Mouse (Mus musculus): ENCODE results near the gene Eml4. TPM values are rescaled to one million over a fixed set of nuclear protein-coding genes. Genes with fewer than 3 reads are reported as not detected.

Eml4 gene
- polyA plus RNA-seq, 1 experiment, result 114 TPM

DNA sequence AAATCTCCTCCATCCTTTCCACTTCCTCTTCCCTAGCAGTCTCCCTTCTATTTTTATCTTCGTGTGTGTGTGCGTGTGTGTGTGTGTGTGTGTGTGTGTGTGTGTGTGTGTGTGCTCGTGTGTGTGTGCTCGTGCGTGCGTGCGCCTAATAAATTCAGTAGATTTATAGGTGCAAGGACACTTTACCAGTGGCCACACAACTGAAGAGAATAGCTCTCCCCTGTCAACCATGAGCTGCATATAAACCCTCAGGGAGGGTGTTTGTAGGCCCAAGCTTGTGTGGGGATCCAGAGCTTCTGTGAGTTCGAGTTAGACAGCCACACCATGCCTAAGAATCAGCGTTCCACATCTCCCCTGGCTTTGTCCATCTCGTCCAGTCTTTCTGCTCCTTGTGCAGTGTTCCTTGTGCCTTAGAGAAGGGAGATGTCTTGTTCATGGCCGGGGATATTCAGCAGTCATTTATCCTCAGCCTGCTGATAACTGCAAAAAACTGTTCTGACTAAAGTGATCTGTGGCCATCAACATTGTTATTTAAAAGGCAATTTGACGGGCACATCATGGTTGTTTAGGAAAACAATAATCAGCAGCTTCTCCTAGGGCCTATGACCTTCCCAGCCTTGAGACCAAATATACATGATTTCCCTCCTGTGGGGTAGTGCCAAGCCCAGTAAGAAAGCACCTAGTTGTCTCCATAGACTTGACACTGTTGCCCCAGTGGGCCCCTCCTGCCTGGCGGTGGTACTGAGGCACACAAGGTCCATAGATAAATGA, 10.2 kb downstream of the Eml4 start:
- H3K27me3 ChIP-seq (ENCODE audit: control insufficient read depth, insufficient read depth, low read length, poor library complexity, severe bottlenecking), result no peaks in the 10 kb centered on the region
- H3K27ac ChIP-seq (ENCODE audit: insufficient read depth, low read length), result no peak overlapping the region
- H3K4me1 ChIP-seq (ENCODE audit: control insufficient read depth, insufficient read depth, low read length), result no peaks in the 10 kb centered on the region
- H3K9me3 ChIP-seq (replicated peaks; ENCODE audit: control insufficient read depth, insufficient read depth, low read length, poor library complexity, severe bottlenecking), result no peaks in the 10 kb centered on the region
- TF ChIP-seq EP300 (IDR thresholded peaks at IDR 0.05; ENCODE audit: insufficient read depth, low read depth, low read length) (no peak), POLR2A (IDR thresholded peaks at IDR 0.05; ENCODE audit: insufficient read depth, low read length) (no peak), CTCF (IDR thresholded peaks at IDR 0.05; ENCODE audit: low read depth, low read length) (no peak)
- no peak overlapping the region for H3K4me3 ChIP-seq (ENCODE audit: low read depth, low read length)
- H3K9ac ChIP-seq (ENCODE audit: low read depth, poor library complexity, severe bottlenecking), result no peak overlapping the region
- no peaks in the 10 kb centered on the region for H3K36me3 ChIP-seq (ENCODE audit: control insufficient read depth, insufficient read depth, low read length, poor library complexity, severe bottlenecking)

- H3K36me3 ChIP-seq (ENCODE audit: control insufficient read depth, insufficient read depth, low read length, poor library complexity, severe bottlenecking), result no peaks in the 10 kb centered on the region
- no peak overlapping the region for H3K9ac ChIP-seq (ENCODE audit: low read depth, poor library complexity, severe bottlenecking)
- H3K27ac ChIP-seq (ENCODE audit: insufficient read depth, low read length), result no peak overlapping the region
- H3K27me3 ChIP-seq (ENCODE audit: control insufficient read depth, insufficient read depth, low read length, poor library complexity, severe bottlenecking), result no peaks in the 10 kb centered on the region
- no peaks in the 10 kb centered on the region for H3K4me1 ChIP-seq (ENCODE audit: control insufficient read depth, insufficient read depth, low read length)
- H3K9me3 ChIP-seq (replicated peaks; ENCODE audit: control insufficient read depth, insufficient read depth, low read length, poor library complexity, severe bottlenecking), result no peaks in the 10 kb centered on the region
- no peak for TF ChIP-seq CTCF (IDR thresholded peaks at IDR 0.05; ENCODE audit: low read depth, low read length)
- TF ChIP-seq EP300 (IDR thresholded peaks at IDR 0.05; ENCODE audit: insufficient read depth, low read depth, low read length), result no peak
- TF ChIP-seq POLR2A (IDR thresholded peaks at IDR 0.05; ENCODE audit: insufficient read depth, low read length), result no peak
- H3K4me3 ChIP-seq (ENCODE audit: low read depth, low read length), result no peak overlapping the region
Observed at GRCm38 (mm10) chr17:83363081-83363480, 12.3 kb downstream of the Eml4 start.

DNA sequence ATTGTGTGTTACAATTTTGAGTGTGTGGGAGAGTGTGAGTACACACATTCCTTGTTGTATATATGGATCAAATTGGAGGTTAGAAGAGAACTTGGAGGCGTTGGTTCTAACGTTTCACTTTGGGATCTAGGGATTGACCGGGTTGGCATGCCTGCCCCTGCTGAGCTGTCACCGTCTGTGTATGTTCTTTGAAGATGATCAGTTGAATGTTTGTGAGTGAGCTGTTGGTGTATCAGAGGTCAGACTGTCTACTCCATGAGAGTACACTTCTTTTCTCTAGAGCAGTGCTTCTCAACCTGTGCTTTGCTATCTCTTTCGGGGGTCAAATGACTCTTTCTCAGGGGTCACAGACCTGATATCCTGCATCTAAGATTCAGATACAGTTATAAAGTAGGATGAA, 13.6 kb downstream of the Eml4 start:
- Histone ChIP-seq H3K9ac (ENCODE audit: low read depth, poor library complexity, severe bottlenecking) (no peak overlapping the region), H3K9me3 (replicated peaks; ENCODE audit: control insufficient read depth, insufficient read depth, low read length, poor library complexity, severe bottlenecking) (no peaks in the 10 kb centered on the region), H3K27me3 (ENCODE audit: control insufficient read depth, insufficient read depth, low read length, poor library complexity, severe bottlenecking) (no peaks in the 10 kb centered on the region), H3K27ac (ENCODE audit: insufficient read depth, low read length) (no peak overlapping the region), H3K4me3 (ENCODE audit: low read depth, low read length) (no peak overlapping the region), H3K36me3 (ENCODE audit: control insufficient read depth, insufficient read depth, low read length, poor library complexity, severe bottlenecking) (no peaks in the 10 kb centered on the region), H3K4me1 (ENCODE audit: control insufficient read depth, insufficient read depth, low read length) (no peaks in the 10 kb centered on the region)
- TF ChIP-seq EP300 (IDR thresholded peaks at IDR 0.05; ENCODE audit: insufficient read depth, low read depth, low read length), result no peak

GRCm38 (mm10) chr17:83365130-83365529, 14.4 kb downstream of the Eml4 start:
- no peak for TF ChIP-seq CTCF (IDR thresholded peaks at IDR 0.05; ENCODE audit: low read depth, low read length)
- no peak for TF ChIP-seq EP300 (IDR thresholded peaks at IDR 0.05; ENCODE audit: insufficient read depth, low read depth, low read length)
- TF ChIP-seq POLR2A (IDR thresholded peaks at IDR 0.05; ENCODE audit: insufficient read depth, low read length), result no peak
- no peaks in the 10 kb centered on the region for H3K4me1 ChIP-seq (ENCODE audit: control insufficient read depth, insufficient read depth, low read length)
- no peak overlapping the region for H3K27ac ChIP-seq (ENCODE audit: insufficient read depth, low read length)
- no peaks in the 10 kb centered on the region for H3K9me3 ChIP-seq (replicated peaks; ENCODE audit: control insufficient read depth, insufficient read depth, low read length, poor library complexity, severe bottlenecking)
- no peaks in the 10 kb centered on the region for H3K36me3 ChIP-seq (ENCODE audit: control insufficient read depth, insufficient read depth, low read length, poor library complexity, severe bottlenecking)
- no peaks in the 10 kb centered on the region for H3K27me3 ChIP-seq (ENCODE audit: control insufficient read depth, insufficient read depth, low read length, poor library complexity, severe bottlenecking)
- no peak overlapping the region for H3K9ac ChIP-seq (ENCODE audit: low read depth, poor library complexity, severe bottlenecking)
- no peak overlapping the region for H3K4me3 ChIP-seq (ENCODE audit: low read depth, low read length)

GRCm38 (mm10) chr17:83365614-83366355, 15.1 kb downstream of the Eml4 start:
- no peaks in the 10 kb centered on the region for H3K9me3 ChIP-seq (replicated peaks; ENCODE audit: control insufficient read depth, insufficient read depth, low read length, poor library complexity, severe bottlenecking)
- H3K27me3 ChIP-seq (ENCODE audit: control insufficient read depth, insufficient read depth, low read length, poor library complexity, severe bottlenecking), result no peaks in the 10 kb centered on the region
- H3K4me3 ChIP-seq (ENCODE audit: low read depth, low read length), result no peak overlapping the region
- H3K4me1 ChIP-seq (ENCODE audit: control insufficient read depth, insufficient read depth, low read length), result no peaks in the 10 kb centered on the region
- TF ChIP-seq POLR2A (IDR thresholded peaks at IDR 0.05; ENCODE audit: insufficient read depth, low read length) (no peak), CTCF (IDR thresholded peaks at IDR 0.05; ENCODE audit: low read depth, low read length) (no peak), EP300 (IDR thresholded peaks at IDR 0.05; ENCODE audit: insufficient read depth, low read depth, low read length) (no peak)
- no peak overlapping the region for H3K27ac ChIP-seq (ENCODE audit: insufficient read depth, low read length)
- no peak overlapping the region for H3K9ac ChIP-seq (ENCODE audit: low read depth, poor library complexity, severe bottlenecking)
- H3K36me3 ChIP-seq (ENCODE audit: control insufficient read depth, insufficient read depth, low read length, poor library complexity, severe bottlenecking), result no peaks in the 10 kb centered on the region

DNA sequence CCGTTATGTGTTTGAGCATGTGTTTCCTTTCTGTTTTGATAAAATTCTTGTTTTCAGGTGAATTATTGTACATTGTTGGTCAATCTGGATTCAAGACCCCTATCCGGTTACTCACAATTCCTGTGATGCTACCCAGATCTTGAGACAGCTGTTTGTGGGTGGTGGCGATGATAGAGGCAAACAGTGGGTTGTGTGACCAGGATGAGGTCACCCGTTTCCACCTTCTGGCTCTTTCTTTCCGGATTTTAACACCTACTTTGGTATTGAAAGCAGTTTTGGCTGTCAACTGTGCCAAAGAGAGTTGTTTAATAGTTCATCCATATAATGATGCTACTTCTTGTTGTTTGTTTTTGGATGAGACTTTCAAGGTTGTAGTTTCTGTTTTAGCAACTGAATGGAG, 16.7 kb downstream of the Eml4 start:
- H3K27me3 ChIP-seq (ENCODE audit: control insufficient read depth, insufficient read depth, low read length, poor library complexity, severe bottlenecking), result no peaks in the 10 kb centered on the region
- no peaks in the 10 kb centered on the region for H3K9me3 ChIP-seq (replicated peaks; ENCODE audit: control insufficient read depth, insufficient read depth, low read length, poor library complexity, severe bottlenecking)
- no peak overlapping the region for H3K27ac ChIP-seq (ENCODE audit: insufficient read depth, low read length)
- no peaks in the 10 kb centered on the region for H3K36me3 ChIP-seq (ENCODE audit: control insufficient read depth, insufficient read depth, low read length, poor library complexity, severe bottlenecking)
- no peak overlapping the region for H3K4me3 ChIP-seq (ENCODE audit: low read depth, low read length)
- TF ChIP-seq CTCF (IDR thresholded peaks at IDR 0.05; ENCODE audit: low read depth, low read length), result no peak
- H3K9ac ChIP-seq (ENCODE audit: low read depth, poor library complexity, severe bottlenecking), result no peak overlapping the region
- no peaks in the 10 kb centered on the region for H3K4me1 ChIP-seq (ENCODE audit: control insufficient read depth, insufficient read depth, low read length)
